Mouse (Mus musculus) liver, embryonic 16.5 days (tissue): Measurements from ENCODE around the gene Snx29. TPM values are rescaled to one million over a fixed set of nuclear protein-coding genes. Genes with fewer than 3 reads are reported as not detected.
A peak's percentile ranks its signal among the peaks of the same experiment; 100 is the strongest.

Source experiments
- ATAC-seq: fragments of 200-750 bp; cut with Nextera tagmentation; 2 replicates; pipeline ENCODE4 v1.8.0; 2017; ENCODE audit warnings: low read depth, mild to moderate bottlenecking, moderate number of reproducible peaks, moderate library complexity
- H3K27ac ChIP-seq: fragments of 300-500 bp; sonication (generic); 2 replicates; pipeline ENCODE4 v1.5.1; 2014; ENCODE audit warnings: mild to moderate bottlenecking, low read length
- H3K27me3 ChIP-seq: fragments of 300-500 bp; sonication (generic); 2 replicates; pipeline ENCODE4 v1.6.1; 2014; ENCODE audit warnings: low read depth, low read length, mixed read lengths; ENCODE audit not compliant: control insufficient read depth, insufficient read depth
- H3K36me3 ChIP-seq: fragments of 300-500 bp; sonication (generic); 2 replicates; pipeline ENCODE4 v1.6.1; 2014; ENCODE audit warnings: mild to moderate bottlenecking; ENCODE audit not compliant: control insufficient read depth, insufficient read depth
- H3K4me1 ChIP-seq: fragments of 300-500 bp; sonication (generic); 2 replicates; pipeline ENCODE4 v1.6.1; 2014; ENCODE audit warnings: low read depth, low read length, mixed read lengths; ENCODE audit not compliant: control insufficient read depth
- H3K4me2 ChIP-seq: fragments of 300-500 bp; sonication (generic); 2 replicates; pipeline ENCODE4 v1.6.1; 2014; ENCODE audit warnings: low read depth, low read length, mixed read lengths
- H3K4me3 ChIP-seq: fragments of 300-500 bp; sonication (generic); 2 replicates; pipeline ENCODE4 v1.5.1; 2014; ENCODE audit warnings: low read depth, mild to moderate bottlenecking, low read length
- H3K9ac ChIP-seq: fragments of 300-500 bp; sonication (generic); 2 replicates; pipeline ENCODE4 v1.6.1; 2014; ENCODE audit warnings: low read depth, low read length
- H3K9me3 ChIP-seq: fragments of 300-500 bp; sonication (generic); replicated peaks from 2 replicates; pipeline ENCODE4 v1.6.1; 2016; ENCODE audit warnings: low read length; ENCODE audit not compliant: control insufficient read depth
- WGBS: fragments of 180-500 bp; shearing (Covaris S2); extraction: QIAGEN DNeasy Blood & Tissue Kit; methylation state at CpG from one replicate; pipeline ENCODE4 v1.1.7; 2014; ENCODE audit not compliant: insufficient replicate concordance; 5-methylcytosine and 5-hydroxymethylcytosine counted together
- polyA plus RNA-seq: library from polyadenylated mRNA; unstranded; fragments of >200 nt; fragmentation: Nextera tagmentation; extraction: Ambion mirVana; gene quantifications from 2 replicates; pipeline ENCODE4 v1.2.1, GENCODE M21; 2015

Gene Snx29
- polyA plus RNA-seq, 1 experiment from 2014 or later = 4.6 TPM

DNA sequence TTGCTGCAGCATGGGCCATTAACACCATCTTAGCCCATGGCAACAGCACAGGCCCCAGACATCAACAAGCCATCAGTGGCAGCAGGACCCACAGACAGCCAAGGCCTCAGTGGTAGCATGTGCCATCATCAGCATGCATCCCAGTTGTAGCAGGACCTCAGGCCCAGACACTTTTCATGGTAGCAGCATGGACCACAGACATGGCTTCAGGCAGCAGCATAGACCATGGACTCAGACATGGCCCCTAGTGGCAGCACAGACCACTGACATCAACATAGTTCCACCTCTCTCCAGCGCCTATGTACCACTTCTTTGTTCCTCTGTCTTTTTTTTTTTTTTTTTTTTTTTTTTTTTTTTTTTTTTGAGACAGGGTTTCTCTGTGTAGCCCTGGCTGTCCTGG, 299.0 kb downstream of the Snx29 start:
- Histone ChIP-seq H3K4me2 (no peak overlapping the region), H3K4me1 (peaks cover 16% of the 10 kb centered on the region), H3K9ac (no peak overlapping the region), H3K4me3 (no peak overlapping the region), H3K9me3 (no peaks in the 10 kb centered on the region), H3K36me3 (no peaks in the 10 kb centered on the region), H3K27ac (no peak overlapping the region), H3K27me3 (no peaks in the 10 kb centered on the region)
- ATAC-seq = no peak
- 70% methylated on average over 1 of the region's 1 CpGs for WGBS

GRCm38 (mm10) chr16:11623032-11623431, 300.3 kb downstream of the Snx29 start:
- Histone ChIP-seq H3K4me2 (no peak overlapping the region), H3K27me3 (no peaks in the 10 kb centered on the region), H3K4me1 (peaks cover 16% of the 10 kb centered on the region), H3K9ac (no peak overlapping the region), H3K9me3 (no peaks in the 10 kb centered on the region), H3K36me3 (no peaks in the 10 kb centered on the region), H3K27ac (peak overlapping the region; percentile 18; the same call in 1 of the 2 replicates), H3K4me3 (no peak overlapping the region)
- ATAC-seq = peak; percentile 74
- WGBS = 23% methylated on average over 3 of the region's 3 CpGs

DNA sequence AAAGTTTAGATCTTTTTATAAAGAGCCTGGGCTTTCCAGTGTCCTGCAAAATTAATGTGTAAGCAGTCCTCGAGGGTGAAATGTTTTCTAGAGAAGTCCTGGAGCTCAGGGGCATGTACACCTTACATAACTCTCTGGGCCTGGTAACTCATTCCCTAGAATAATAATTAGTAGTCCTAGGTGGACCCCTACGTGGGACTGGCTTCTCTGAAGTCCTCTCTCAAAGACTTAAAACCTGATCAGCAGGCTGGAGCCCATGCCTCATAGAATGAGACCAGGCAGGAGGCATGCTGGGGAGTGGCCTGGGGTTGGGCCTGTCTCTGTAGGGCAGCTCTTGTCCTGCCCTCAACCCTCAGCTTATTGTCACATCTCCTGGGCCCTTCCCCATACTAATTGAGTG, 301.4 kb downstream of the Snx29 start:
- H3K4me2 ChIP-seq = no peak overlapping the region
- H3K4me3 ChIP-seq = no peak overlapping the region
- no peak for ATAC-seq
- no peaks in the 10 kb centered on the region for H3K27me3 ChIP-seq
- H3K36me3 ChIP-seq = no peaks in the 10 kb centered on the region
- no peak overlapping the region for H3K9ac ChIP-seq
- peaks cover 16% of the 10 kb centered on the region for H3K4me1 ChIP-seq
- no peak overlapping the region for H3K27ac ChIP-seq
- WGBS = 58% methylated on average over 2 of the region's 2 CpGs
- no peaks in the 10 kb centered on the region for H3K9me3 ChIP-seq

GRCm38 (mm10) chr16:11626004-11626481, 303.3 kb downstream of the Snx29 start:
- Histone ChIP-seq H3K9ac (no peak overlapping the region), H3K36me3 (no peaks in the 10 kb centered on the region), H3K4me3 (no peak overlapping the region), H3K27me3 (no peaks in the 10 kb centered on the region), H3K4me1 (peaks cover 16% of the 10 kb centered on the region), H3K27ac (no peak overlapping the region), H3K9me3 (no peaks in the 10 kb centered on the region), H3K4me2 (no peak overlapping the region)
- no peak for ATAC-seq
- 70% methylated on average over 1 of the region's 1 CpGs for WGBS

- Histone ChIP-seq H3K27me3 (no peaks in the 10 kb centered on the region), H3K4me2 (no peak overlapping the region), H3K27ac (no peak overlapping the region), H3K4me3 (no peak overlapping the region), H3K36me3 (no peaks in the 10 kb centered on the region), H3K9ac (no peak overlapping the region), H3K9me3 (no peaks in the 10 kb centered on the region), H3K4me1 (peaks cover 16% of the 10 kb centered on the region)
- 58% methylated on average over 2 of the region's 2 CpGs for WGBS
- no peak for ATAC-seq
Measured at GRCm38 (mm10) chr16:11626616-11627015, 303.9 kb downstream of the Snx29 start.

DNA sequence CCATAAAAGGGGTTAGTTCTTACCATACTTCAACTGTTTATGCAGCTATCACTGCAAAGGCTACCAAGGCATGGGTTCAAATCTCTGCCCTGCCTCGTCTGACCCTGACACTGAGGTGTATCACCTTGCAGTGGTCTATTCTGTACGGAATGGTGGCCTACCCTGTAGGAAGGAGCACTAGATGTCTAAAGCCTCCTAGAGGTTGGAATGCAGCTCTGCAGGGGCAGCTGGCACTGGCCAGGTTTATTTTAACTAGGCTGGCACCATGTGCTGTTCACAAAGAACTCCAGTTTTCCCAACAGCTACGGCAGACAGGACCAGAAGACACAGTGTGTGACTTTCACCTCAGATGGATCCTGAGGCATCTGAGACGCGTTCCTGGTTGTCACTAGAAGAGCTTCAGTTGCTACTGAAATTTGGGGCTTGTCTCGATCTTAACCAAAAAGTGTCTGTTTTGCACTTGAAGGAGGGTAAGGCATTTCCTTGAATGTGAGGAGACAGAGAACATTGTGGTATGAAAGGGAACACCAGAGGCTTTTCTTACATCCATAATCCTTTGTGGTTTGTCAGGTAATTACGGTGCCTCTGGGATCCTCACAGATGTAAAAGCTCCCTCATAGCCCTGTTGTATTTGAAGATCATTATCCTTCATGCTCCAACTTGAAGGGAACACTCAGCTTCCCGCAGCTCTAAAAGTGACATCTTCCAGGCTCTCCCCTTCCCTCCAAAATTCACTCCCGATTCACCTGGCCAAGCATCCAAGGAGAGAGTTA, 305.3 kb downstream of the Snx29 start:
- Histone ChIP-seq H3K9ac (no peak overlapping the region), H3K27me3 (no peaks in the 10 kb centered on the region), H3K4me2 (no peak overlapping the region), H3K27ac (no peak overlapping the region), H3K9me3 (no peaks in the 10 kb centered on the region), H3K36me3 (no peaks in the 10 kb centered on the region; the same call in 1 of the 2 replicates), H3K4me1 (peaks cover 16% of the 10 kb centered on the region), H3K4me3 (no peak overlapping the region)
- ATAC-seq = no peak
- 84% methylated on average over 9 of the region's 9 CpGs for WGBS

DNA sequence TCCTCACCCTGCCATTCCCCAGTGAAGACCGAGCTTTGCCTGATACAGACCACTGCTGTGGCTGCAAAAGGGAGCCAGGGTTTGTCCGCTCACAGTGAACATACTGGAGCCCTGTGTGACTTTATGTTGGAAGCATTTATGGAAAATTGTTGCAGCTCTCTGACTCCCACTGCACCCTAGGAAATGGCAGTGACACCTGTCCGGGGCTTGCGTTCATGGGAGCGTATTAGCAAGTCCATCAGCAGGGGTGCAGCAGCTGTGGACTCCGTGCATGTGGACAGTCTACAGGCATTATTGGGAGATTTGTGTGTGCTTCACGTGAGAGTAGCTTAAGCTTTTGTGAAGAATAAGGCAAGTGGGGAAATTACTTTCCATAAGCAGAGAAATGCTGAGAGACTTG, 307.0 kb downstream of the Snx29 start:
- WGBS = 85% methylated on average over 7 of the region's 7 CpGs
- peaks cover 9% of the 10 kb centered on the region for H3K4me1 ChIP-seq
- no peak overlapping the region for H3K9ac ChIP-seq
- no peak overlapping the region for H3K4me3 ChIP-seq
- H3K36me3 ChIP-seq = no peaks in the 10 kb centered on the region; the same call in 1 of the 2 replicates
- no peaks in the 10 kb centered on the region for H3K27me3 ChIP-seq
- no peak overlapping the region for H3K4me2 ChIP-seq
- no peak overlapping the region for H3K27ac ChIP-seq
- no peak for ATAC-seq
- no peaks in the 10 kb centered on the region for H3K9me3 ChIP-seq

GRCm38 (mm10) chr16:11630489-11630888, 307.8 kb downstream of the Snx29 start:
- no peaks in the 10 kb centered on the region for H3K9me3 ChIP-seq
- H3K4me2 ChIP-seq = no peak overlapping the region
- no peaks in the 10 kb centered on the region for H3K27me3 ChIP-seq
- H3K36me3 ChIP-seq = no peaks in the 10 kb centered on the region; the same call in 1 of the 2 replicates
- no peak for ATAC-seq
- WGBS = 67% methylated on average over 5 of the region's 5 CpGs
- H3K9ac ChIP-seq = no peak overlapping the region
- H3K27ac ChIP-seq = no peak overlapping the region
- H3K4me1 ChIP-seq = peaks cover 9% of the 10 kb centered on the region
- no peak overlapping the region for H3K4me3 ChIP-seq

- no peak for ATAC-seq
- 19% methylated on average over 2 of the region's 2 CpGs for WGBS
- H3K36me3 ChIP-seq = no peaks in the 10 kb centered on the region; the same call in 1 of the 2 replicates
- H3K4me2 ChIP-seq = no peak overlapping the region
- peaks cover 4% of the 10 kb centered on the region for H3K4me1 ChIP-seq
- no peaks in the 10 kb centered on the region for H3K27me3 ChIP-seq
- no peak overlapping the region for H3K27ac ChIP-seq
- no peak overlapping the region for H3K4me3 ChIP-seq
- H3K9me3 ChIP-seq = no peaks in the 10 kb centered on the region
- no peak overlapping the region for H3K9ac ChIP-seq
Measured at GRCm38 (mm10) chr16:11632205-11632747, 309.6 kb downstream of the Snx29 start.
